Mouse (Mus musculus) neural tube, embryonic 11.5 days (tissue): ENCODE measurements at regions not wholly inside any gene's neighbourhood (a gene's known extent, or its start where the extent isn't known, plus 50 kb on each side); places are given as distances from the start of the nearest gene placed in this dataset.

ENCODE experiments used
- ATAC-seq: fragments of 200-750 bp; cut with Nextera tagmentation; 2 replicates; pipeline ENCODE4 v1.8.0; 2017; ENCODE audit warnings: moderate number of reproducible peaks, mild to moderate bottlenecking, moderate TSS enrichment, moderate library complexity; ENCODE audit not compliant: insufficient read depth, low FRiP score, low TSS enrichment
- DNase-seq: peaks from one replicate; pipeline ENCODE4 v3.0.0-alpha.2; 2015; ENCODE audit warnings: low spot score
- H3K27ac ChIP-seq: fragments of 300-500 bp; sonication (generic); 2 replicates; pipeline ENCODE4 v1.5.1; 2014; ENCODE audit warnings: low read depth, mild to moderate bottlenecking, low read length
- H3K27me3 ChIP-seq: fragments of 300-500 bp; sonication (generic); 2 replicates; pipeline ENCODE4 v1.6.1; 2014; ENCODE audit warnings: mild to moderate bottlenecking, low read length, mixed read lengths; ENCODE audit not compliant: control insufficient read depth, insufficient read depth
- H3K36me3 ChIP-seq: fragments of 300-500 bp; sonication (generic); 2 replicates; pipeline ENCODE4 v1.6.1; 2014; ENCODE audit warnings: mild to moderate bottlenecking, low read length, moderate library complexity, mixed read lengths; ENCODE audit not compliant: control insufficient read depth, insufficient read depth
- H3K4me1 ChIP-seq: fragments of 300-500 bp; sonication (generic); 2 replicates; pipeline ENCODE4 v1.6.1; 2014; ENCODE audit warnings: low read length, mixed read lengths; ENCODE audit not compliant: control insufficient read depth, insufficient read depth
- H3K4me2 ChIP-seq: fragments of 300-500 bp; sonication (generic); 2 replicates; pipeline ENCODE4 v1.6.1; 2014; ENCODE audit warnings: low read depth, mild to moderate bottlenecking, moderate library complexity
- H3K4me3 ChIP-seq: fragments of 300-500 bp; sonication (generic); 2 replicates; pipeline ENCODE4 v1.5.1; 2014; ENCODE audit warnings: low read depth, low read length
- H3K9ac ChIP-seq: fragments of 300-500 bp; sonication (generic); 2 replicates; pipeline ENCODE4 v1.6.1; 2014; ENCODE audit warnings: mild to moderate bottlenecking, low read length
- H3K9me3 ChIP-seq: fragments of 300-500 bp; sonication (generic); 2 replicates; pipeline ENCODE4 v1.6.1; 2016; ENCODE audit warnings: low read length; ENCODE audit not compliant: control insufficient read depth
- WGBS: fragments of 180-500 bp; shearing (Covaris S2); extraction: QIAGEN DNeasy Blood & Tissue Kit; methylation state at CpG from one replicate; pipeline ENCODE4 v1.1.7; 2014; 5-methylcytosine and 5-hydroxymethylcytosine counted together

- H3K27ac ChIP-seq: no peak overlapping the region
- H3K27me3 ChIP-seq: no peaks in the 10 kb centered on the region
- no peak for ATAC-seq
- 82% methylated on average over 2 of the region's 2 CpGs for WGBS
- H3K4me1 ChIP-seq: no peaks in the 10 kb centered on the region
- no peaks in the 10 kb centered on the region for H3K9me3 ChIP-seq
- no peak overlapping the region for H3K4me3 ChIP-seq
- H3K4me2 ChIP-seq: no peak overlapping the region
- no peak for DNase-seq
- no peaks in the 10 kb centered on the region for H3K36me3 ChIP-seq
- no peak overlapping the region for H3K9ac ChIP-seq
Observed at GRCm38 (mm10) chr9:33766235-33766634, 719.5 kb upstream of the Kirrel3 start.

- no peaks in the 10 kb centered on the region for H3K27me3 ChIP-seq
- no peak overlapping the region for H3K27ac ChIP-seq
- 92% methylated on average over 2 of the region's 2 CpGs for WGBS
- H3K4me3 ChIP-seq: no peak overlapping the region
- ATAC-seq (no peak), DNase-seq (no peak)
- H3K9ac ChIP-seq: no peak overlapping the region
- H3K9me3 ChIP-seq: no peaks in the 10 kb centered on the region
- H3K4me1 ChIP-seq: no peaks in the 10 kb centered on the region
- H3K36me3 ChIP-seq: no peaks in the 10 kb centered on the region
- H3K4me2 ChIP-seq: no peak overlapping the region
Observed at GRCm38 (mm10) chr9:33769811-33770210, 715.9 kb upstream of the Kirrel3 start.

- H3K27ac ChIP-seq: no peak overlapping the region
- no peak overlapping the region for H3K4me3 ChIP-seq
- H3K4me2 ChIP-seq: no peak overlapping the region
- H3K36me3 ChIP-seq: no peaks in the 10 kb centered on the region
- WGBS: 76% methylated on average over 5 of the region's 5 CpGs
- no peaks in the 10 kb centered on the region for H3K4me1 ChIP-seq
- H3K9me3 ChIP-seq: no peaks in the 10 kb centered on the region
- no peak for ATAC-seq
- no peak for DNase-seq
- H3K9ac ChIP-seq: no peak overlapping the region
- no peaks in the 10 kb centered on the region for H3K27me3 ChIP-seq
Observed at GRCm38 (mm10) chr9:33774178-33774577, 711.5 kb upstream of the Kirrel3 start.

- H3K9me3 ChIP-seq: no peaks in the 10 kb centered on the region
- no peaks in the 10 kb centered on the region for H3K4me1 ChIP-seq
- H3K4me3 ChIP-seq: no peak overlapping the region
- no peaks in the 10 kb centered on the region for H3K27me3 ChIP-seq
- H3K36me3 ChIP-seq: no peaks in the 10 kb centered on the region
- ATAC-seq (no peak), DNase-seq (no peak)
- no peak overlapping the region for H3K9ac ChIP-seq
- WGBS: 63% methylated on average over 4 of the region's 4 CpGs
- H3K4me2 ChIP-seq: no peak overlapping the region
- H3K27ac ChIP-seq: no peak overlapping the region
Observed at GRCm38 (mm10) chr9:33790617-33791016, 695.1 kb upstream of the Kirrel3 start.

GRCm38 (mm10) chr9:33800250-33800649, 685.4 kb upstream of the Kirrel3 start:
- Histone ChIP-seq H3K36me3 (no peaks in the 10 kb centered on the region), H3K4me1 (no peaks in the 10 kb centered on the region; the same call in 1 of the 2 replicates), H3K9ac (no peak overlapping the region), H3K4me2 (no peak overlapping the region), H3K27ac (no peak overlapping the region), H3K27me3 (no peaks in the 10 kb centered on the region), H3K4me3 (no peak overlapping the region), H3K9me3 (no peaks in the 10 kb centered on the region)
- ATAC-seq (no peak), DNase-seq (no peak)
- WGBS: 75% methylated on average over 6 of the region's 6 CpGs

GRCm38 (mm10) chr9:33800763-33801162, 684.9 kb upstream of the Kirrel3 start:
- H3K27me3 ChIP-seq: no peaks in the 10 kb centered on the region
- DNase-seq (no peak), ATAC-seq (no peak)
- H3K9me3 ChIP-seq: no peaks in the 10 kb centered on the region
- no peak overlapping the region for H3K4me2 ChIP-seq
- H3K4me1 ChIP-seq: no peaks in the 10 kb centered on the region; the same call in 1 of the 2 replicates
- H3K4me3 ChIP-seq: no peak overlapping the region
- H3K9ac ChIP-seq: no peak overlapping the region
- 74% methylated on average over 1 of the region's 1 CpGs for WGBS
- no peaks in the 10 kb centered on the region for H3K36me3 ChIP-seq
- no peak overlapping the region for H3K27ac ChIP-seq

- DNase-seq (no peak), ATAC-seq (no peak)
- H3K36me3 ChIP-seq: no peaks in the 10 kb centered on the region
- no peaks in the 10 kb centered on the region for H3K27me3 ChIP-seq
- H3K4me3 ChIP-seq: no peak overlapping the region
- H3K4me1 ChIP-seq: no peaks in the 10 kb centered on the region
- no peak overlapping the region for H3K4me2 ChIP-seq
- no peak overlapping the region for H3K27ac ChIP-seq
- WGBS: 77% methylated on average over 5 of the region's 5 CpGs
- H3K9me3 ChIP-seq: no peaks in the 10 kb centered on the region
- H3K9ac ChIP-seq: no peak overlapping the region
Observed at GRCm38 (mm10) chr9:33814739-33815368, 670.8 kb upstream of the Kirrel3 start.

- Histone ChIP-seq H3K4me1 (no peaks in the 10 kb centered on the region), H3K4me2 (no peak overlapping the region), H3K4me3 (no peak overlapping the region), H3K27ac (no peak overlapping the region), H3K27me3 (no peaks in the 10 kb centered on the region), H3K9me3 (no peaks in the 10 kb centered on the region), H3K9ac (no peak overlapping the region), H3K36me3 (no peaks in the 10 kb centered on the region)
- 90% methylated on average over 9 of the region's 9 CpGs for WGBS
- ATAC-seq (no peak), DNase-seq (no peak)
Observed at GRCm38 (mm10) chr9:33822574-33823394, 662.9 kb upstream of the Kirrel3 start.

- Histone ChIP-seq H3K4me3 (no peak overlapping the region), H3K9ac (no peak overlapping the region), H3K27me3 (no peaks in the 10 kb centered on the region), H3K4me2 (no peak overlapping the region), H3K4me1 (no peaks in the 10 kb centered on the region), H3K9me3 (no peaks in the 10 kb centered on the region), H3K27ac (no peak overlapping the region), H3K36me3 (no peaks in the 10 kb centered on the region)
- DNase-seq: no peak
- ATAC-seq: no peak
- 74% methylated on average over 4 of the region's 4 CpGs for WGBS
Observed at GRCm38 (mm10) chr9:33826116-33826515, 659.6 kb upstream of the Kirrel3 start.
